Mouse (Mus musculus): Measurements from ENCODE around the gene Prom2. TPM values are rescaled to one million over a fixed set of nuclear protein-coding genes. Genes with fewer than 3 reads are reported as not detected.

Prom2 gene
- not detected for total RNA-seq (2023)

GRCm38 (mm10) chr2:127541185-127541584 lies at the start of gene Prom2:
Prom2 (minus strand) TSS chr2:127541467.

GRCm38 (mm10) chr2:127586694-127587513 lies 45.6 kb upstream of the Prom2 start, which contains the start of the genes Zfp661 and Mrps5:
Zfp661 (minus strand) TSS chr2:127587094.
Mrps5 (plus strand) TSS chr2:127587222.

DNA sequence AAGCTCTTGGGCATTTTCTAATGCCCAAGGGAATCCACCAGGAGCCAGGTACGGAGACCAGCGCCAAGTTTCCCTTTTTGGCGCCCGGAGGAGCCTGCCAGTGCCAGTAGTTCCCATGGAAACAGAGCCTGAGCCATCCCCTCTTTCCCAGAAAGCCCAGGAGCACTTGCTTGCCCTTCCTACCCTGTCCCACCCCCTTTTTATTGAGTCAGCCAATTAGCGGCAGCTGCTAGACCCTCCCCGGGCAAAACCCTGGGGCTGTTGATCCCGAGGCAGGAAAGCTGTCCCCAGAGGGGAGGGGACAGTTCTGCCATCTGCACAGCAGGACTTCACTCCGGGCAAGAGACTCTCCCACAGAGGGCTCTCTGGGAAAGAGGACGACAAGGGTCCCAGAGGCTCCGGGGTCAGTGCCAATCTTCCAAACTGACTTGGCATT lies 19.2 kb downstream of the Prom2 start, which contains the start of gene Kcnip3:
Gene Kcnip3 (minus strand): TSS at position 89 of the 436 bp plus-strand sequence.

Other genes with a start within 250 kb of the Prom2 start
- 588 TPM for gene Dusp2, start 205.3 kb downstream of the Prom2 start, total RNA-seq (2023)
- 0.70 TPM for gene Astl, start 202.8 kb downstream of the Prom2 start, total RNA-seq (2023)
- gene Adra2b, start 178.3 kb downstream of the Prom2 start, total RNA-seq (2023) = not detected
- not detected for gene Gpat2, start 116.3 kb downstream of the Prom2 start, total RNA-seq (2023)
- 13.0 TPM for gene Fahd2a, start 96.9 kb downstream of the Prom2 start, total RNA-seq (2023)
- not detected for gene Kcnip3, start 19.4 kb downstream of the Prom2 start, total RNA-seq (2023)
- 5.6 TPM for gene Zfp661, start 45.6 kb upstream of the Prom2 start, total RNA-seq (2023)
- 118 TPM for gene Mrps5, start 45.8 kb upstream of the Prom2 start, total RNA-seq (2023)
- gene Mal, start 115.2 kb upstream of the Prom2 start, total RNA-seq (2023) = not detected
- not detected for gene Mall, start 188.5 kb upstream of the Prom2 start, total RNA-seq (2023)
- 0.37 TPM for gene Nphp1, start 247.4 kb upstream of the Prom2 start, total RNA-seq (2023)